Mouse (Mus musculus) forebrain, embryonic 16.5 days (tissue): ENCODE data around the gene Atp2a3. TPM values are rescaled to one million over a fixed set of nuclear protein-coding genes. Genes with fewer than 3 reads are reported as not detected.
A peak's percentile ranks its signal among the peaks of the same experiment; 100 is the strongest.

Experiments
- ATAC-seq: fragments of 200-750 bp; cut with Nextera tagmentation; 2 replicates; pipeline ENCODE4 v1.8.0; 2017; ENCODE audit warnings: mild to moderate bottlenecking, moderate library complexity
- H3K27ac ChIP-seq: fragments of 300-500 bp; sonication (generic); 2 replicates; pipeline ENCODE4 v1.5.1; 2014; ENCODE audit warnings: low read length, control low read depth
- H3K27me3 ChIP-seq: fragments of 300-500 bp; sonication (generic); replicated peaks from 2 replicates; pipeline ENCODE4 v1.6.1; 2014; ENCODE audit warnings: low read length; ENCODE audit not compliant: control insufficient read depth, insufficient read depth
- H3K36me3 ChIP-seq: fragments of 300-500 bp; sonication (generic); 2 replicates; pipeline ENCODE4 v1.6.1; 2014; ENCODE audit not compliant: control insufficient read depth, insufficient read depth
- H3K4me1 ChIP-seq: fragments of 300-500 bp; sonication (generic); replicated peaks from 2 replicates; pipeline ENCODE4 v1.6.1; 2014; ENCODE audit warnings: low read length; ENCODE audit not compliant: control insufficient read depth, insufficient read depth
- H3K4me2 ChIP-seq: fragments of 300-500 bp; sonication (generic); 2 replicates; pipeline ENCODE4 v1.6.1; 2014; ENCODE audit warnings: mild to moderate bottlenecking, low read length, control low read depth
- H3K4me3 ChIP-seq: fragments of 300-500 bp; sonication (generic); replicated peaks from 2 replicates; pipeline ENCODE4 v1.5.1; 2014; ENCODE audit warnings: mild to moderate bottlenecking, low read length, control low read depth
- H3K9ac ChIP-seq: fragments of 300-500 bp; sonication (generic); replicated peaks from 2 replicates; pipeline ENCODE4 v1.6.1; 2014; ENCODE audit warnings: low read depth, low read length, control low read depth
- H3K9me3 ChIP-seq: fragments of 300-500 bp; sonication (generic); 2 replicates; pipeline ENCODE4 v1.6.1; 2016; ENCODE audit warnings: low read length; ENCODE audit not compliant: control insufficient read depth
- WGBS: fragments of 180-500 bp; shearing (Covaris S2); extraction: QIAGEN DNeasy Blood & Tissue Kit; methylation state at CpG from one replicate; pipeline ENCODE4 v1.1.7; 2014; 5-methylcytosine and 5-hydroxymethylcytosine counted together
- polyA plus RNA-seq: library from polyadenylated mRNA; unstranded; fragments of >200 nt; fragmentation: Nextera tagmentation; extraction: Ambion mirVana; gene quantifications from 2 replicates; pipeline ENCODE4 v1.2.1, GENCODE M21; 2015

Gene Atp2a3
- polyA plus RNA-seq, 1 experiment from 2014 or later: 0.96 TPM

GRCm38 (mm10) chr11:72996346-72996745, 35.4 kb downstream of the Atp2a3 start:
- no peak for ATAC-seq
- 89% methylated on average over 6 of the region's 6 CpGs for WGBS
- H3K27ac ChIP-seq: no peak overlapping the region
- H3K9ac ChIP-seq: no peak overlapping the region
- H3K27me3 ChIP-seq: no peaks in the 10 kb centered on the region
- no peaks in the 10 kb centered on the region for H3K4me1 ChIP-seq
- no peaks in the 10 kb centered on the region for H3K9me3 ChIP-seq
- no peaks in the 10 kb centered on the region for H3K36me3 ChIP-seq
- no peak overlapping the region for H3K4me2 ChIP-seq
- no peak overlapping the region for H3K4me3 ChIP-seq

- H3K4me2 ChIP-seq: no peak overlapping the region
- H3K9me3 ChIP-seq: no peaks in the 10 kb centered on the region
- no peaks in the 10 kb centered on the region for H3K36me3 ChIP-seq
- no peak overlapping the region for H3K27ac ChIP-seq
- no peak overlapping the region for H3K9ac ChIP-seq
- ATAC-seq: no peak
- no peaks in the 10 kb centered on the region for H3K27me3 ChIP-seq
- 81% methylated on average over 2 of the region's 2 CpGs for WGBS
- no peak overlapping the region for H3K4me3 ChIP-seq
- no peaks in the 10 kb centered on the region for H3K4me1 ChIP-seq
Measured at GRCm38 (mm10) chr11:72996781-72997180, 35.8 kb downstream of the Atp2a3 start.

- Histone ChIP-seq H3K9ac (no peak overlapping the region), H3K9me3 (no peaks in the 10 kb centered on the region), H3K36me3 (no peaks in the 10 kb centered on the region), H3K4me1 (no peaks in the 10 kb centered on the region), H3K27me3 (no peaks in the 10 kb centered on the region), H3K4me2 (no peak overlapping the region), H3K27ac (no peak overlapping the region), H3K4me3 (no peak overlapping the region)
- 77% methylated on average over 13 of the region's 13 CpGs for WGBS
- no peak for ATAC-seq
Measured at GRCm38 (mm10) chr11:72997529-72998326, 36.8 kb downstream of the Atp2a3 start.

- no peak within 1 kb of the TSS for H3K27ac ChIP-seq
- ATAC-seq: no peak
- no peaks in the 10 kb centered on the region for H3K4me1 ChIP-seq
- no peak within 1 kb of the TSS for H3K4me2 ChIP-seq
- H3K9me3 ChIP-seq: no peaks in the 10 kb centered on the region
- no peak within 1 kb of the TSS for H3K9ac ChIP-seq
- 58% methylated on average over 8 of the region's 8 CpGs for WGBS
- no peaks in the 10 kb centered on the region for H3K27me3 ChIP-seq
- no peaks in the 10 kb centered on the region for H3K36me3 ChIP-seq
- H3K4me3 ChIP-seq: no peak within 1 kb of the TSS
Measured at GRCm38 (mm10) chr11:72998771-72999170, 37.8 kb downstream of the Atp2a3 start, which contains the start of gene P2rx1. TSS of gene P2rx1 (plus strand) at chr11:72999103.

GRCm38 (mm10) chr11:73001029-73001428, 40.1 kb downstream of the Atp2a3 start:
- Histone ChIP-seq H3K27me3 (no peaks in the 10 kb centered on the region), H3K4me3 (no peak overlapping the region), H3K4me2 (no peak overlapping the region), H3K4me1 (no peaks in the 10 kb centered on the region), H3K36me3 (no peaks in the 10 kb centered on the region), H3K9me3 (no peaks in the 10 kb centered on the region), H3K9ac (no peak overlapping the region), H3K27ac (no peak overlapping the region)
- ATAC-seq: no peak
- WGBS: 9% methylated on average over 6 of the region's 6 CpGs

GRCm38 (mm10) chr11:73006377-73006776, 45.4 kb downstream of the Atp2a3 start:
- Histone ChIP-seq H3K27ac (no peak overlapping the region), H3K4me1 (no peaks in the 10 kb centered on the region), H3K36me3 (no peaks in the 10 kb centered on the region), H3K4me3 (no peak overlapping the region), H3K9ac (no peak overlapping the region), H3K9me3 (no peaks in the 10 kb centered on the region), H3K4me2 (no peak overlapping the region), H3K27me3 (no peaks in the 10 kb centered on the region)
- WGBS: 3% methylated on average over 2 of the region's 2 CpGs
- ATAC-seq: peak; percentile 33; the same call in 1 of the 2 replicates

GRCm38 (mm10) chr11:73007113-73007512, 46.1 kb downstream of the Atp2a3 start:
- Histone ChIP-seq H3K4me3 (no peak overlapping the region), H3K27ac (no peak overlapping the region), H3K9ac (no peak overlapping the region), H3K4me2 (no peak overlapping the region), H3K36me3 (no peaks in the 10 kb centered on the region), H3K27me3 (no peaks in the 10 kb centered on the region), H3K9me3 (no peaks in the 10 kb centered on the region), H3K4me1 (no peaks in the 10 kb centered on the region)
- WGBS: 24% methylated on average over 3 of the region's 3 CpGs
- no peak for ATAC-seq

GRCm38 (mm10) chr11:73007698-73008481, 46.9 kb downstream of the Atp2a3 start:
- H3K4me1 ChIP-seq: no peaks in the 10 kb centered on the region
- ATAC-seq: no peak
- H3K9me3 ChIP-seq: no peaks in the 10 kb centered on the region
- no peak overlapping the region for H3K4me3 ChIP-seq
- H3K9ac ChIP-seq: no peak overlapping the region
- no peaks in the 10 kb centered on the region for H3K36me3 ChIP-seq
- H3K4me2 ChIP-seq: no peak overlapping the region
- no peaks in the 10 kb centered on the region for H3K27me3 ChIP-seq
- H3K27ac ChIP-seq: no peak overlapping the region
- WGBS: 64% methylated on average over 11 of the region's 11 CpGs

- WGBS: 77% methylated on average over 2 of the region's 2 CpGs
- Histone ChIP-seq H3K4me1 (no peaks in the 10 kb centered on the region), H3K36me3 (no peaks in the 10 kb centered on the region), H3K9me3 (no peaks in the 10 kb centered on the region), H3K4me3 (no peak overlapping the region), H3K27ac (no peak overlapping the region), H3K27me3 (no peaks in the 10 kb centered on the region), H3K9ac (no peak overlapping the region), H3K4me2 (no peak overlapping the region)
- no peak for ATAC-seq
Measured at GRCm38 (mm10) chr11:73008826-73009225, 47.9 kb downstream of the Atp2a3 start.
